Mouse (Mus musculus) adipose tissue, adult 10 weeks (tissue): ENCODE measurements around the gene Snx1. TPM values are rescaled to one million over a fixed set of nuclear protein-coding genes. Genes with fewer than 3 reads are reported as not detected.

Source experiments
- polyA plus RNA-seq: library from polyadenylated mRNA; stranded (reverse); fragments of 350-450 nt; fragmentation: Illumina TruSeq; extraction: RNeasy Lipid Tissue Mini Kit (QIAGEN cat#74804); gene quantifications from one replicate; pipeline ENCODE4 v1.2.3, GENCODE M21; 2014; ENCODE audit warnings: low read depth, low replicate concordance

Snx1 gene
- 196 TPM for polyA plus RNA-seq

DNA sequence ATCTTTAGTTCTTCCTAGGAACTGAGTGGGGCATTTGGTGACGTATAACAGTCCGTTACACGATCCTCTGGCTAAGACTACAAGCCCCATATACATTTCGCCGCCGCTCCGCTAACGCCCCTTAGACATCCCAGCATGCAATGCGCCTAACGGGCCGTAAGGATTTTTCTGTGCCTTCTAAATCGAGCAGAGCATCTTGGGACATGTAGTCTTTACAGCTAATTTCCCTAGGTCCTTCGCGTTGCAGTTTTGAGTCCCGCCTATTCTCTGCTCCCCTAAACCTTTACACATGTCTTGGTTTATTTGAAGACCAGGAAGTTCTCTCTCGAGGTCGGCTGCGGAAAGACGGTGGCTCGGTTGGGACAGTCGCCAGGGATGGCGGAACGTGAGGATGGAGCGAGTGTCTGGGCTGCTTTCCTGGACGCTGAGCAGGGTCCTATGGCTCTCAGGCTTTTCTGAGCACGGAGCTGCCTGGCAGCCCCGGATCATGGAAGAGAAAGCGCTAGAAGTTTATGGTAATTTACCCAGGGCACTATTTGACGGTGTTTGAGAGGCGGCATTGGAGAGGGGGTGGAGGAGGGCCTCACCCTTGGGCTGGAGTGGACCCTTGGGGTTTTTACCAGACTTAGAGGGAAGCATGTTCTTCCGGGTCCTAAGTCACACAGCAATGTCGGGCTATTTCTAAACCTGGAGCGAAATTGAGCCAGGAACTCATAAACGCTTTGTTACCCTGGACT lies at the start of gene Snx1, which contains the start of gene Ciao2a:
Gene Snx1 (minus strand): TSS at position 132 of the 737 bp plus-strand sequence.
Gene Ciao2a (plus strand): TSS at position 156 of the 737 bp plus-strand sequence.

DNA sequence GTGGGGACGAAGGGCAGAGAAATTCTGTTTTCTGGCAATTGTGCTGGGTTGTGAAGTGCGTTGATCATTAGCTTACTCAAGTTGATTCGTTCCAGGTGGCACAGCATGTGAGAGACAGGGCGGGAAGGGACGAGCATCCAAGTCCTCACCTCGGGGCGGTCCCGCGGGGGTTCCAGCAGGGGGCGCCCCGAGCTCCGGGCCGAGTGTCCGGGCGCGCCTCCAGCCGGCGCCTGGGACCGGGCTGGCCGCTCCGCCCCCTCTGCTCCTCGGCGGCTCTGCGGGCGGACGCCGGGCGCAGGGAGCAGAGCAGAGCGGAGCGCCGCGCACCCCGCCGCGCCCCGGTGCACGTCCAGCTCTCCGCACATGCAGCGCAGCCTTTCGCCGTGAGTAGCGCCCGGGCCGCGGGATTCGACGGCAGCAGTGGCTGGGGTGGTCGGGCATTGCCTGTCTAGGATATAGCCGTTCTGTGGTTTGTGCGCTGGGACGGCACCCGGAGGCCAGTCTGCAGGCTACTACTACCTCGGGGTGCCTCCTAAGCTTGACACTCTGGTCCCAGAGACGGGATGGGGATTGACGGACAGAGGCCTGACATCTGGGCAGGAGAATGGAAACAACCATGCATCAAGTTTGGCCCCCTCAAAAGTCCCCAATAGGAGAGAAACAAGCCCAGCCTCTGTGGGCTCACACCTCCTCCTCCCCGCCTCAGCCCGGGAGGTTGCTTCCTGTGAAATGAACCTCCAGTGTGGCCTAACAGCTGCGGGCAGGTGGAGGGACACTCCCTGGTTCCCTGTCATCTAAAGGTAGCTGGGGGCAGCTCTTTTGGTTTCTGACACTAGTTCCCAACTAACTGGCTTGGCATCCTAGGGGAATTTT lies 31.8 kb upstream of the Snx1 start, which contains the start of gene Dapk2:
Gene Dapk2 (plus strand): TSS at position 266 of the 873 bp plus-strand sequence.

GRCm38 (mm10) chr9:66069583-66069982 lies 56.8 kb downstream of the Snx1 start, which contains the start of gene Snx22:
Gene Snx22 (minus strand): TSS chr9:66069719.

DNA sequence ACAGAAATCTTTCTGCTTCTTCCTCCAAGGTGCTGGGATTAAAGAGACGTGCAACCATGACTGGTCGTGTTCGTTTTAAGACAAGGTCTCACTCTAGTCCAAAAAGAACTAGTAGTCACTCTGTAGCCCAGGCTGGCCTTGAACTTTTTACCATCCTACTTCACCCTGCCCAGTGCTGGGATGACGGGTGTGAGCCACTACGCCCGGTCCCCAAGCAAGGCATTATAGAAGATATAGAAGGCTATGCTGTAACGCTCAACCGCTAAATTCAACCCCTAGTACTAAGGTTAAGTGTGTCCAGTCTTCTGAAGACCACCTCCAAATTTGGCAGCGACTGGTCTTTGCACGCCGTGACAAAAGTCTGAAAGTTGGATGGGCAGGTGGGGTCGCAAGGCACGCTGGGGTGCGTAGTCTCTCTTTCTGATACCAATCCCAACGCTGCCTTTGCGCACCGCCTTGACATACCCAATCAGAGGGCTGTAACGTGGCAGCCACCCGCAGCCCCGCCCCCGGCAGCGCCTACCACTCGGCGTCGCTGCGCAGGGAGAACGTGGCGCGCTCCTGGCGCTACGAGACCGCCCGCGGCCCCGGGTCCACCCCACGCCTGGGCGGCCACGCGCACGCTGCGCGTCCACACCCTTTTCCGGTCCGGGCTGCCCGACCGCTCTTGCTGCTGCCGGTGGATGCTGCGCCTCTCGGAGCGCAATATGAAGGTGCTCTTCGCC lies 66.6 kb downstream of the Snx1 start, which contains the start of gene Ppib:
Gene Ppib (plus strand): TSS at position 640 of the 725 bp plus-strand sequence.

Other genes starting within 250 kb of the Snx1 start
- gene Pclaf, start 236.3 kb downstream of the Snx1 start, polyA plus RNA-seq = 1.4 TPM
- 30.1 TPM for gene Trip4, start 217.8 kb downstream of the Snx1 start, polyA plus RNA-seq
- gene Csnk1g1, start 217.7 kb downstream of the Snx1 start, polyA plus RNA-seq = 9.6 TPM
- gene Ppib, start 66.4 kb downstream of the Snx1 start, polyA plus RNA-seq = 768 TPM
- gene Snx22, start 56.9 kb downstream of the Snx1 start, polyA plus RNA-seq = 5.8 TPM
- 51.8 TPM for gene Ciao2a, start within 50 bp of the Snx1 start, polyA plus RNA-seq
- gene Dapk2, start 31.6 kb upstream of the Snx1 start, polyA plus RNA-seq = 6.2 TPM
- 15.3 TPM for gene Herc1, start 223.9 kb upstream of the Snx1 start, polyA plus RNA-seq